Mouse (Mus musculus) liver, adult 2 months (tissue): ENCODE measurements around the gene Ccdc158.

Experiments
- CTCF ChIP-seq: fragments of 200-500 bp; IDR thresholded peaks from 2 replicates; pipeline ENCODE4 v1.5.1; 2011; ENCODE audit warnings: low read depth, low read length, control low read depth
- POLR2A ChIP-seq: fragments of 200-500 bp; IDR thresholded peaks from 2 replicates; pipeline ENCODE4 v1.6.1; 2011; ENCODE audit warnings: low read length, control low read depth; ENCODE audit not compliant: insufficient read depth; ENCODE audit errors: extremely low read depth

DNA sequence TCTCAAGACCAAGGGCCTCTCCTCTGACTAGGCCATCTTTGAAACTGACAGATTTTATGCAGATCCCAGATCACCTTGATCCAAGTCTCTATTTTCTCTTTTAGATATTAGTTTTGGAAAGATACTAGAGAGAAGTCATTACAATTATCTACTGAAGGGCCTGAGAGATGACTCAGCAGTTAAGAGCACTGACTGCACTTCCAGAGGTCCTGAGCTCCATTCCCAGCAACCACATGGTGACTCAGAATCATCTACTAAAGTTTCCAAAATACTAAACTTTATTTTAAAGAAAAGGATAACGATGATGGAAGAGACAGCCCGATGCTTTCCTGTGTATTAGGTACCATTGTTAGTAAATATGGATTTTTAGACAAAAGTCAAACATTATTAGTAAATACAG, 39.8 kb upstream of the Ccdc158 start:
- TF ChIP-seq CTCF (no peak), POLR2A (no peak)
